Mouse (Mus musculus): ENCODE measurements around the gene Lrrc46.

DNA sequence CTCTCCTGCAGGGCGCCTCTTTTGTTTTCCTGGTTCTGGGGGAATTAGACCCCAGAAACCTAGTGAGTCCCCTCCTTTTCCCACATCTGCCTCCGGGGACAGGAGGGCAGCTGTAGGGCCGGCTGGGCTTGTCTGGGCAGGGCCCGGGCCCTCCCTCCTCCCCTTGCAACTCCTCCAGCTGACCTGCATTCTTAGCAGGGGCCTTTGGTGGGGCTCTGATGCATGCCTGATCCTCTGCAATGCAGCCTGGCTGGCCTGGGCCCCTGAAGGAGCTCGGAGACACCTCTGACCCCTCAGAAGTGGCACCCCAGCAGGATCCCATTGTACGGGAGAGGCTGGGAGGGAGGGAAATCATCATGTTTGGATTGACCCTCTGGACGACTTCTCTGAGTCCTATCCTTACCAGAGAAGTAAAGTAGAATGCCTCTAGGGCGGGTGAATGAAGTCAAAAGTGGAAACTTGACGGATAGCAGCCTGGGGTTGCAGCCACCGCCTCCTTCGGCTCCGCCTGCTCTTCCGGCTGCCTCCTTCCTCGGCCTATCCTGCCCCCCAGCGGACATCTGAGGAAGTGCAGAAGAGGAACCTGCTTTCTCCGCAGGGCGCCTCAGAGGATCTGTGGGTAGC, 15.4 kb downstream of the Lrrc46 start:
- TF ChIP-seq EP300 (IDR thresholded peaks at IDR 0.05; ENCODE audit: low read depth) (no peak), CTCF (IDR thresholded peaks at IDR 0.05; ENCODE audit: low read depth) (peak; percentile 96)

Measured in heart, postnatal 0 days (tissue).